Mouse (Mus musculus) liver, adult (tissue): ENCODE measurements at regions not wholly inside any gene's neighbourhood (a gene's known extent, or its start where the extent isn't known, plus 50 kb on each side); places are given as distances from the start of the nearest gene placed in this dataset.
A peak's percentile ranks its signal among the peaks of the same experiment; 100 is the strongest.

ENCODE experiments used
- GATA4 ChIP-seq: IDR thresholded peaks from 2 replicates; pipeline ENCODE4 v1.6.1; 2014; ENCODE audit warnings: mild to moderate bottlenecking, low read length; ENCODE audit not compliant: insufficient replicate concordance

DNA sequence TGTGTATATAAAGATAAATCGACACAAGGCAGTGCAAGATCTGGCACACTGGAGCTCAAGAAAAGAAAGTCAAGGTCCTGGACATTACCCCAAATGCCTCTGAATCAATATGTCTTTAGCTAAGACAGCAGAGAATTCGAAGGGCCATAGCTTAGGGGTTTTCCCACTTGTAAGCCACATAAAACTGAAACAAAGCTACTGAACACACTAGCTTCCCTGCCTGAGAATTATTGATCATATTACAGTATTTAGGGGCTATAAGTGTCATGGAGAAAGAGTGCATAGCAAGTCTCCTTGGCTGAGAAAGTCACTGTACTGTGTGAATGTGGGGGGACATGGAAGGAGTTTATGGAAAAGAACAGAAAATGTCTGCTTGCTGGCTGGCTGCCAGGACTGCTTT is 207.3 kb upstream of the Htr1f start:
- no peak for TF ChIP-seq GATA4

DNA sequence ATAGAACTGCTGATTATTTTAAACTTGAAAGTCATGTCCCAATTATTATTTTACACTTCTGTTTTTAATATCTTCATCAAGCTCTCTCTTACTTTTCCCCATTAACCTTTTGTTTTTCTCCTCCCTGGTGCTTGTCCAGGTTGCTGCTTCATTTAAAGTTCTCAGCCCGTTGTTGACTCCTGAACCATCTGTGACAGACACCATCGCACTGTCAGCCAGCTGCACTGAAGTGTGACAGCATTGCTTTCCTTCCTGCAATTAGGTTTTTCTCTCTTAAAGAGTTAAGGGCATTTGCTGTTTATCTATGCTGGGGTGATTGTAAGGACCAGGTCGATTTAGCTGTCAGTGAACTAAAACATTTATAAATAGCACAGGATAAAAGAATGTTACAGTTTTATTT is 205.3 kb upstream of the Pou1f1 start:
- no peak for TF ChIP-seq GATA4

DNA sequence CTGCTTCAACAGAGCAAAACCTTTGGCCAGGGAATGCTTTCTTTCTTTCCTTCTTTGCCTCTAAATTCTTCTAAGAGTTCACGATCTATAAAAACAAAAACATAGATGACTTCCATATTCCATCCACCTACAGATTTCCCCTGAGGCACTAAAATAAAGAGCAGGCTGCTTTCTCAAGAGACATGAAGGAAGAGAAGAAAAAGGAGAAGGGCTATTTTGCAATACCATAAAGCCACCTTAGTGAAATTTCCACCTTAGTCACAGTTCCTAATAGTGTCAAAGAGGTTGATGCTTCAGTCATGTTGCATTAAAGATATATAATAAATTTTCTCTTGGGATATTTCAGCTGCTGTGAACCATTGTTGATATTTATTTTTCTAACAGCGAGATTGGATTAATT is 187.9 kb upstream of the Pou1f1 start:
- TF ChIP-seq GATA4: no peak

DNA sequence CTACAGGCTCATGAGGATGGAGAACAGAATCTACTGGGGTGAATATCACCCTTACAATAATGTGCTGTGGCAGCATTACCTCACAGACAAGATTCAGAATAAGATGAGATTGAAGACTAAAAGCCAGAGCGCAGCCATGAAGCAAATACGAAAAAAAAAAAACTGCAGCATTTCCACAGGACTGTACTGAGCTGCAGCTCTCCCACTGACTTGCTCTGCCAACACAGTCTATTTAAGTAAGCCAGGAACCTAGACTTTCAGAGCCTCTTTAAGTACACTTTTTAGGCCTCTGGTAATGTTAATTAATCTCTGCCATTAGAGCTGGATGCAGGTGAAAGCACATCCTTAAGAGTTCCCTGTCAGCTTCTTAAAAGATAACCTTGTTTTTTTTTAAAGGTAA is 181.1 kb upstream of the Pou1f1 start:
- no peak for TF ChIP-seq GATA4

DNA sequence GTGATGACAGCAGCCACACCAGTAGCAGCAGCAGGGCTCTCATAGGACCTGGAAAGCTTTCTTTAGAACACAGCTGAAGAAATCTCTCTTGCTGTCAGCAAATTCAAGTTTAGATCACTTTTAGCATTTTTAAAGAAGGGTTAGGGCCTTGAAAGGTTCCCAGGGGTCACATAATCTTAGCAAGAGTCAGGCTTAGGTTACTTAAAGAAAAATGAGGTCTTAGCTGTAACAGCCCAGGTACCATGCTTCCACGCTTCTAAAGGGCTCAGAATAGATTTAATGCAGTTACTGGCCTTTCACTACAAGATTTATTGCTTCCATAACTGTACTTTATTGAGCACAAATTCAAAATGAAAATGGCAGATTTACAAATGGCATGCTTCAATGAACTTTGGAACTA is 160.4 kb upstream of the Pou1f1 start:
- no peak for TF ChIP-seq GATA4

DNA sequence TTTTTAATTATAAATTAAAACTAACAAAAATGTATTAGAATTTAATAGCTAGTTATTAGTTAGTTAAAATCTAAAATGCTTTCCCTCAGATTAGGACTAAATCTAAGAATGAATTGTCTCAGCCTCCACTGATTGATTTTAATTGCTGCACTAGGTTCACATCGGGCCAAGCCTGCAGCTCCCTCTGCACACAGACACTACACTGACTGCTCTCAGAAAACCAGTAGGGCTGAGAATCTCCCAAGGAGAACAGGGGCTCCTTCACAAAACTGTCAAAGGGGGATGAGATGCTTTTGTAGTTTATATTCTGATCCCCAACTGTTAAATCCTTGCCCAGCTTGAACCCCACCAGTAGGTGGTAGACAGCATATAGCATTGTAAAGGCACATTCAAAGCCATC is 151.0 kb upstream of the Pou1f1 start:
- no peak for TF ChIP-seq GATA4

DNA sequence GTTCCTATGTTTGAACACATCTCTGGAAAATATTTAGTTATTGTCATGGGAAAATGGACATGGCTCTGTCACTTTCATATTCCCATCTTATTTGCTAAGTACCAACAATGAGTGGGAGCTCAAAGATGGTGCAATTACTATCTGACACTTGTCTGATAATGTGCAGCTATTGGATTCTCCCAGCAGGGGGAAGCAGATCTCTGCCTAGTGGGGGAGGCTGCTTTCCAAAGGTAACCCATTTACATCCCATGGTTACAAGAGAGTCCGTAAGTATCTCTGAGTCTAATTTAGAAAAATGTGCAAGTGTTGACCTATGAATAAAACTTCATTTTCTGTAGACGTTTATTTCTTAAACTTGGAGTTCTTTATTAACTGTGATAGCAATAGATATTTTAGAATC is 149.4 kb upstream of the Pou1f1 start:
- TF ChIP-seq GATA4: no peak

DNA sequence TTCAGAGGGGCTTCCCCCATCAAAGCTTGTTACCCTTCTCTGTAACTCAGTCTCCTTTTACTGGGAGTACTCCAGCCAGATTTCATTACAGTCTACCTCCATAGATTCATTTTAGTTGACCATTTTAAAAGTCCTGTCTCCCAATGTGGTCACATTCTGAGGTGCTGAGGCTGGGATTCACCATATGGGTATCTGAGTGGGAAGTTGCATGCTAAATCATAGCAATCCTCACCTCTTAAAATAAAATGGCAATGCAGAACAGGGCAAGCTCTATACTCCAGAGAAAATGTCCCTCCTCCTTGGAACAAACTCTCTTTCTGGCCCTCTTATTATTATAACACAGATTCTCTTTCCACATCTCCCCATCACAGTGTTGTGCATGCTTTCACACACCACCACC is 143.8 kb upstream of the Pou1f1 start:
- TF ChIP-seq GATA4: no peak

DNA sequence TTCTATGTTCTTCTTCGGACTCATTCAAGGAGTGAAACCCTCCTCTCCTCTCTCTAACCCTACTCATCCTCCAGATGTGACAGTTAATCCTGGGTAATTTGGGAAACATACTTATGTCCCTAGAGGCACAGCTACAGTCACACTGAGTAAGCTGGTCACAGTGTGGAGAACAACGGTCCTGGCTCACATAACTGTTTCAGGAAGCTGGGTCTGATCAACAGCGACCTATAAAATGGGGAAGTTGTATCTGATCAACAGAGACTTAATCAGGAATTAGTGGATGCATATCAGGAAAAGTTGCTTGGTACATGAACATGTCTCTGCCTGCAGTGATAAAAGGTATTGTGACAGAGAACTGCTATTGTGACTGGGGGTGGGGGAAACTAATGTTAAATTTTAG is 142.0 kb upstream of the Pou1f1 start:
- no peak for TF ChIP-seq GATA4

DNA sequence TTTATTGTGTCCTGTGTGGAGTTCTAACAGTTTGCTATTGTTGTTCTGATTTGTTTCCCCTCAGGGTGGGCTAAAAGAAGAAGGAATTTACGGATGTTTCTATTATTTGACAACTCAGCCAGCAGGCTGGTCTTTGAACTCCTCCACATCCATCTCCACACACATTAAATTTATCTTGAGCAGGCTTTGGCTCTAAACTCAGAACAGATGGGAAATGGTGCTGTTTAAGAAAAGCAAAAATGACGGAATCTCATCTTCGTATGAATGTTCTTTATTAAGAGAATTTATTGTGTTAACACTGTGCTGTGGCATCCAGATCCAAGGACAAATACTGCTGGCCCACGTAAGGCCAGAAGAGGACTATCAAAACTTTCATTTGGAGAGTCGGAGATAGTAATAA is 140.4 kb upstream of the Pou1f1 start:
- no peak for TF ChIP-seq GATA4

DNA sequence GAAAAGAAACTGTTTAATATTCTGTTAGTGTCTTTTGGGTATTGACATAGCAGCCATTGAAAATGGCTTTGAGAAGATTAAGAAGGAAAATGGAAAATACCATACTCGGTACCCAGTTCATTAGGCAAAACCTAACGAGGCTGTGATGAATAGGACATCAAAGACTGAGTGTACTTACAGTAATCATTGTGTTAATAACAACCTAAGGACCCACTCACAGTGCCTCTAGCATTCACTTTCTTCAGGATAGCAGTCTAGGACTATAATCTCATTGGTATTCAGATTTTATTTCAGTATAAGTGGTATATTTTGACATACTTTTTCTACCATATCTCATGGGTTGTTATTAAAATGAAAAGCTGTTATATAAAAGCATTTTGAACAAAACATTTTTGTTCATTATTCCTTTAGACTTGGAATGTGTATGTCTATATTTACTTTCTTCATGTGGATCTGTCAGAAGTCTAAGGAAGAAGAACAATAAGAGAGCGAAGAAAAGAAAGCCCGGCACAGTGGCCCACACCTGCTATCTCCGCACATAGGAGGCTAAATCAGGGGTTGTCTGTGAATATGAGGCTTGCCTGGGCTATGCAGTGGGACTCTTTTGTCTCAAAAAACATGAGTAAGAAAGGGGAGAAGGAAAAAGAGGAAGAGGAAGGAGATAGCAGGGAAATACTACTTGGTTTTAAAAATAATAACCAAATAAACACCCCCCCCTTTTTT is 116.2 kb upstream of the Pou1f1 start:
- TF ChIP-seq GATA4: no peak

DNA sequence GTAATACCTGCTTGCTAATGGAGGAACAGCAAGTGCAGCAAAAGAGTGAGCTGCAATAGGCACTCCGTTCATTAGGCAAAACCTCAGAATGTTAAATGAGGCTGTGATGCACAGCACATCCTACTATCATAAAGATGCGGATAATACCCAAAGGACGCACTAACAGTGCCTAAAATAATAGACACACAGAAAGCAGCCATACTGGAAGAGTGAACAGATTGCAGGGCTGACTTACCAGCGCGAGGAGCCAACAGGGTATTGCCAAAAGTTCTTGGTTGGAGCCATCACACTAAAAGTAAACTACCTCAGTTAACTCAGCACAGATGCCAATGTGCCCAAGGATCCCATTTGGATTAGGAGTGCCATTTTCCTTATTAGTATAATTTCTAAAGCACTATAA is 115.5 kb upstream of the Pou1f1 start:
- TF ChIP-seq GATA4: no peak

DNA sequence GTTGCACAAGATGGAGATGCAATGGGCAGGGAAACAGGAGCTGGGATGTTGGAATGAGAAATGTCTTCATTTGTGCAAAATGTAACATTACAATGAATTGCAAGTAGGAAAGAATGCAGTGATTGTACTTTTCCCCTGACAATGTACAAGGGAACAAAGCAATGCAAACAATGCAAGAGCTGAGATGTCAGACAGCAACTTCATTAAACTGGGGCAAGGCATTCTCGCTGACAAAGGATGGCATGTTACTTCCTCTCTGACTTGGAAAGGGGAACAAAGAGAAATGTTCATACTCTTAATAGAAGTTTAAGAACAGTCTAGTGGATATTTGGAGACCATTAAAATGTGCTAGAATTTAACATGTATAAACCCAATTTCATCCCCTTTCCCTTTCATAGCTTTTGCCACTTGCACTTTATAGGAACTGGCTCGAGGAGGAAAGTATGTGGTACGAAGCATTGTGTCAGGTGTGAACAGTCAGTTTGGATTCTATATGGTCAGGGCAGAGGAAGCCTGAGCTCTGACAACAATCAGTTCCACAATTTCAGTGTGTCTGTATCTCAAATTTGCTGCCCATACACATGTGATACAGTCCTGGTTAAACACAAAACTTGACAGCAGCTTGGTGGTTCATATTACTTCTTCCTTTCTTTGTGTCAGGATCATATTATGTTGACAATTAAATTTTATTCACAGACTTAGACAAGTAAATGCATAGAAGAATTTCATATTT is 114.3 kb upstream of the Pou1f1 start:
- no peak for TF ChIP-seq GATA4

DNA sequence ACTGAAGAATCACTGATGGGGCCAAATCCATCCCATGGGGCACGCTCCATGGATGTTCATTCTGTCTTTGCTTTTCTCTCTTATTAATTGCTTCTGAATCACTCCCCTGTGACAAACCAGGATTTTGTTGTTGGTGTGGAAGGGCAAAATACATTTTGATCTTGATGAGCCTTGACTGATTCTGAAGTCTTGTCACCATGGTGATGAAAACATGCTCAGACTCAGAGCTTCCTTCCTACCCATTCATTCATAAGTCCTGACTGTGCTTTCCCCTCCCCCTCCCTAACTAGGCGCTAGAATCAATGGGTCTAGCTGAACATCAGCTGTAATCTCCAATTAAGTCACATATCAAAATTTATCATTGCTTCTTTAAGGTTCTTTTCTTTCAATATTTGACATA is 84.2 kb upstream of the Pou1f1 start:
- TF ChIP-seq GATA4: no peak

DNA sequence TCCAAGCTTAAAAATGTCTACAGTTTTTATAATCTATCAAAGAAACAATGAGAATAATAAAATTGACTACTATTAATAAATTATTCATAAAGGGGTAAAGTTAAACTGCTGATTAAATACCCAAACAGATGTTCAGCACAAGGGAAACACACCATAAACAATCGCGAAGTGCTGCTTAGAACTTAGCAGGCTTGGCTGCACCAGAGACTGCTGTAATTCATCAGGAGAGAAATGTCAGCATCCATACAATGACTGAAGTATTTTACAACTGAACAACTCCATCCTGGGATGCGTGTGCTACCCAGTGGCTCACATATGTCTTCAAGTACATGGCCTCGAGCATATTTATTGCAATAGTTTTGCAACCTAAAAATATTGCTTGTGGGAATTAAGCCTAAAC is 78.4 kb upstream of the Pou1f1 start:
- TF ChIP-seq GATA4: no peak

DNA sequence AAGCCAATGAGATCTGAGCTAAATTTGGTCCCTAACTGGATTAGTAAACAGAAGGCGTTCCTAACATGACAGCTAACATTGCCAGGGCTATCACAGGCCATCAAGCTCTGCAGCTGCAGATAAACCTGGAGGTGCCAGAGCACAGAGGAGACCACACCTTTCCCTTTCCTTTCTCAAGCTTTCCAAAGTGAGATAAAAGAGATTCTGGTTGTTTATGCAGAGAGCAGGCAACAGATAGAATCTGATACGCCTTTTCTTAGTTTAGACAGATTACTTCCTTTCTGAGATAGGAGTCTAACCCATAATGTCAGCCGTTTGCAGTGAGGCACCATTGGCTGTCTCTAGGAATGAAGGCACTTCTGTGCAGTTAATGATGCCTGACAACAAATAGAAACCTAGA is 71.5 kb upstream of the Pou1f1 start:
- peak; percentile 54; the same call in 1 of the 2 replicates for TF ChIP-seq GATA4

DNA sequence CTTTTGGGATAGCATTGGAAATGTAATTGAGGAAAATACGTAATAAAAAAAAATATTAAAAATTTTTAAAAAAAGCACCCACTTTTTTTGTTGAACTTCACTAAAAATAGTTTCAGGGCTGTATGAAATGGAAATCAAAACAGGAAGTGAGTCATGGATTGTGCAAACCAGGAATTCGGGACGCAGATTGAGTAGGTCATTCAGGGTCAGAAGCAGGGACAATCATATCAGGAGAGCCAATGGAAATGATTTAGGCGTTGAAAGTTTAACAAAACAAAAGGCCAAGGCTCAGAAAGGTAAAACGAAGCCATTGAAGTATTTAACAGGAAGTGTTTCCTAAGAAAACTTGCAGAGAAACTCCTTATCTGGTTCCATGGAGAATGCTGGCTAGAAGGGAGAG is 69.6 kb upstream of the Pou1f1 start:
- peak; percentile 68; the same call in 1 of the 2 replicates for TF ChIP-seq GATA4
